Mouse (Mus musculus): ENCODE measurements at regions not wholly inside any gene's neighbourhood (a gene's known extent, or its start where the extent isn't known, plus 50 kb on each side); places are given as distances from the start of the nearest gene placed in this dataset.
"Not testable (repeated sequence)": the region's sequence is repeated elsewhere in the genome, so short reads cannot be mapped to it uniquely, and the experiment has no call there.

- DNase-seq (ENCODE audit: low spot score in 2 of 2) = no peak
These were observed 1339.7 kb upstream of the A1bg start for GRCm38 (mm10) chr15:62262487-62262886.

GRCm38 (mm10) chr15:62261520-62261919, 1338.7 kb upstream of the A1bg start:
- DNase-seq (ENCODE audit: low spot score in 2 of 2) = no peak

DNA sequence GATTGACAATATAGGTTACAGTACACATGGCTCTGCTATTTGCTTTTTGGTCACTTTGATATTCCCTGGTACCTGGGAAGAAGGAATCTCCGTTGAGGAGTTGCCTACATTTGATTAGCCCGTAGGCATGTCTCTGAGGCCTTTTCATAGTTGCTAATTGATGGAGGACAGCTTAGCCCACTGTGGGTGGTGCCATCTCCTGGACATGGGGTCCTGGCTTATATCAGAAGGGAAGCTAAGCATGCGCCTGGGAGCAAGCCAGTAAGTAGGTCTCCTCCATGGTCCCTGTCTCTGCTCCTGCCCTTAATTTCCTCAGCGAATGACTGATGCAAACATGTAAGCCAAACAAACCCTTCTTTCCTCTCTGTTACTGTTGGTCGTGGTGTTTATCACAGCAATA, 1335.8 kb upstream of the A1bg start:
- DNase-seq (ENCODE audit: low spot score in 2 of 2) = no peak

DNA sequence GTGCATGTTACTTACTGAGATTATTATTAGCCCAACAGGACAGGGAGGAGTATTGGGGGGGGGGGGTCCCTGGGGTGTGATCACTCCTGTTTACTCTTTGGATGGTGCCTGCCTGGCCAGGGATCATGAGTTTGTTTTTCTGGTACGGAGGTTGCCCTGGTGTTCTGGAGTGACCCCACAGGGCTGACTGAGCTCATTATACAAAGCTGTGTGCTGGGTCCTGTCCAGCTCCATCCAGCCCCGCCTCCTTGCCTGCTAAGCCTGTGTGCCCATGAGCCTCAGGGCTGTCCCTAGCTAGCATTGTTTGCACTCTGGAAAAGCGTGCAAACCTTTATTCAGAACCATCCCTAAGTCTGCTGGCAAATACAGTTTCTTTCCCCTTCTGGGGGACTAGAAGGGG, 1335.1 kb upstream of the A1bg start:
- peak; percentile 5 to 14 for DNase-seq (ENCODE audit: low spot score in 2 of 2)

DNA sequence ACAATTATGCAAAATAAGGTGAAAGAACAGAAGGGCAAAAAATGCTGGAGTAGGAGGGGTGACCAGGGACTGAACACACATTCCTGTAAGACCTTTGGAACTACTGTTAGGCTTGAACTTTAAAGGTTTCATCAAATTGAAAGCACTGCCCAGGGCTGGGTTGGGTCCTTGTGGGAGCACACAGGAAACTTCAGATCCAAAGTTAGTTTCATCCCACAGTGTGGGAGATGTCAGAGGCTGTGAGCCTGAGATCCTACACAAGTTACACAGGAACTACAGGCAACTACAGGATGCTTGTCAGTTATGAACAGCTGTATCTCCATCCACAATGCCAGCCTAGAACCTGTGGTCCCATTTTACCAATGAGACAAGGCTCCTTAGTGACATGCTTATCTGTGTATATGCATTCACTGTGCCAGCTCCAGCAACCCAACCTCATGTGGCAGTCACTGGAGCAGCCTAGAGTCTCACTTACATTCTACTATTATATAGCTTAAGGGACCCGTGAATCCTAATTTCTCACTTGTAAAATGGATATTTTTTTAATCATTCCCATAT, 1334.4 kb upstream of the A1bg start:
- no peak for DNase-seq (ENCODE audit: low spot score in 2 of 2)

DNA sequence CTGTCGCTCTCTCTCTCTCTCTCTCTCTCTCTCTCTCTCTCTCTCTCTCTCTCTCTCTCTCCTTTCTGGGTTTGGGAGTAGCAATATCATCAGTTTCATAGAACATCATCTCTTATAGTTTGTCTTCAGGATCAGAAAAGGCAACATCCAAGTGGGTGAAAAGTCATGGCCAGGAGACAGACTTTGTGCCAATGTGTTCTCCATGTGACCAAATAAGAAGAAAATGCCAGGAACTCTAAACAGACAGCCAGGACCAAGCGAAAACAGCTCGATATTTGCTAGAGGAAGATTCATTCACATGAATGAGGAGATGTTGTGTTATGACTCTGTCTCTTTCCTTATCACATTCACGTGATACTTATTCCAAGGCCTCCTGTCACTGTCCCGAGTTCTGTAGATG, 1332.8 kb upstream of the A1bg start:
- DNase-seq (ENCODE audit: low spot score in 2 of 2) = no peak

- no peak for DNase-seq (ENCODE audit: low spot score in 2 of 2)
These were observed 1330.9 kb upstream of the A1bg start for GRCm38 (mm10) chr15:62253724-62254123.

- not testable (repeated sequence) for DNase-seq (ENCODE audit: low spot score in 2 of 2)
These were observed 1329.4 kb upstream of the A1bg start for GRCm38 (mm10) chr15:62252078-62252833.

- DNase-seq (ENCODE audit: low spot score in 2 of 2) = no peak
These were observed 1326.6 kb upstream of the A1bg start for GRCm38 (mm10) chr15:62249436-62249835.

DNA sequence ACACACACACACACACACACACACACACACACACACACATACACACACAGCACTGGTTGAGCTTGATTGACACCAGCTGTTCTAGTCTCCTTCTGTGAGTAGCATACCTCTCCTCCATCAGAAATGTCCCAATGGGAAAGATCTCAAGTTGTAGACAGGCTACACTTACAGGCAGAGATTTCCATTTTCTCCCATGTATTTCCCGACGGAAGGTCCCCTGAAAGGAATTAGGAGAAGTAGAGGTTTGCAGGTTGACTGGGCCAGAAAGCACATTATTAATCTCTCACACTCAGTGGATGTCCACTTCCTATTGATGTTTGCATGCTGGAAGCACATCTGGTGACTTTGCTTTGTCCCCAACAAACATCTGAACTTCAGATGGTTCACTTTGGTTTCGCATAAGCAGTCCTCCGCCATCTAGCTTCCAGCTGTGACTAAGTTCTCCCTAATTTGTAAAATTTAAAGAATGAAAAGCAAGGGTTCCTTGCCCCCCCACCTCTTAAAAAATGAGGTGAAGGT, 1323.8 kb upstream of the A1bg start:
- no peak for DNase-seq (ENCODE audit: low spot score in 2 of 2)

DNA sequence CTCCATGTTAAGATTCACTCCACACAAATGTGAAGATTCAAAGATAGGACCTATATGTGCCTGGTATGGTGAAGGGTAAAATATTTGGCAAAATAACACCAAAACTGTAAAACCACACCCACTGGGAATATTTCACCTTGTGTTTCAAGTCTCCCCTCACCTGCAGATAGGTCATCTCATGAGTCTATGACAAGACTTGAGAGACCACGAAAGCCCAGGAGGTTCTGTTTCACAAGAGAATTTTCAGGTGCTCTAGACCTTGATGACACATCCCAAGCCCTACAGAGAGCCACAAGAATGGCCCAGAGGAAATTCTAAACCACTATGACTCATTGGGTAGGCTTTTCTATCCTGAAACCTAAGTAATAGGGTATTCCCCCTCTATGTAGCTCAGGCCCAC, 1322.4 kb upstream of the A1bg start:
- DNase-seq (ENCODE audit: low spot score in 2 of 2) = no peak

DNA sequence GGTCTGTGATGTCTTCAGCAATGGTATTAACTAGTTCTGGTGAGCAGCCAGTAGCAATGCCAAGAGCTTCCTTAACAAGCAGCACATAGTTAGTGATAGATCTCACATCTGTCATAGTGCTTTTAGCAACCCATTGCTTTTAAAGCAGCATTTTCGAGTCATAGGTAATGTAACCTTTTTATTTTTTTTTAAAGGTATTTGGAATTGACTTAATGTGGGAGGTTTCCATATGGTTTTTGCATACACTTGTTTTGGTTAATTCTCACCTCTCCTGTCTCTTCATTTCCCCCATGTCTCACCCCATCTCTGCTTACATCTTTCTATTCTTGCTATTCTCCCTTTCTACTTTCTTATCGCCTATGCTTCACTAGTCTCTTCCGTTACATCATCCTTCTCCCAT, 1322.0 kb upstream of the A1bg start:
- DNase-seq (ENCODE audit: low spot score in 2 of 2) = no peak

DNA sequence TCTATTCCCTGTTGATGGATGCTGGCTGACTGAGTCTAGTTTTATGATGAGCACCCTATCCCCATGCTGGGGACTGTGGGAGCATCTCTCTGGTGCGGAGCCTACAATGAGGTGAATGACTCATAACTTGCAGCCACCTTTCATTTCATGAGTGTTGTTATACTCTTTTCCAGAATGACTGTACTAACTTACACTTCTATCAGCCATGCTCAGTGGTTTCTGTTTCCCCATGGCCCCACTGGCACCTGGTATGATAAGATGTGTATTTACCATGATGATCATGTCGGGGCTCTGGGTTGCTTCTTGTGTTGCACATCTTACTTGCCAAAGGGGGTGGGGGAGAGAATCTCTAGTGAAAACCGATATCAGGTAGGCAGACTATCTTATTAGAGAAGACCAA, 1317.2 kb upstream of the A1bg start:
- DNase-seq (ENCODE audit: low spot score in 2 of 2) = no peak

GRCm38 (mm10) chr15:62238503-62239045, 1315.8 kb upstream of the A1bg start:
- DNase-seq (ENCODE audit: low spot score in 2 of 2) = no peak

GRCm38 (mm10) chr15:62236056-62236455, 1313.2 kb upstream of the A1bg start:
- no peak for DNase-seq (ENCODE audit: low spot score in 2 of 2)

DNA sequence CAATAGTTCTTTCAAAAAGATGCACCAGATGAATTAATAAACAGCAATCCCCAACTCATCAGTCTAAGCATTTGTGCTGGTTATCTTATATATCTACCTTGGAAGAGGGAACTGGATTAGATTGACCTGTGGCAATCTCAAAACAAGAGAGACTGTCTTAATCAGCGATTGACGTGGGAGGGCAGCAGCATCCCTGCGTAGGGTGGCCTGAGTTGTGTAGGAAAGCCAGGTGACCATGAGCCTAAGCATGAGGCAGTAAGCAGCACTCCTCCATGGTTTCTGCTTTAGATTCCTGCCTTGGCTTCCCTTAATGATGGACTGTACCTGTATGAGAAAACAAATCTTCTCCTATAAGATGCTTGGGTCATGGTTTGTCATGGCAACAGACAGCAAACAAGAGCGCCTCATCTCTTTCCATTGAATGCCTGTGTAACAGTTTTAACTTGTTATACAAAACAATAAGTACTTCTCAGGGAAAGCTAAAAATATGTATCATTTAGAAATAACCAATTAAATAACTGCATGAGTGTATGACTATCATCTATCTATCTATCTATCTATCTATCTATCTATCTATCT, 1311.5 kb upstream of the A1bg start:
- no peak for DNase-seq (ENCODE audit: low spot score in 2 of 2)

GRCm38 (mm10) chr15:62233154-62233553, 1310.3 kb upstream of the A1bg start:
- DNase-seq (ENCODE audit: low spot score in 2 of 2) = no peak

DNA sequence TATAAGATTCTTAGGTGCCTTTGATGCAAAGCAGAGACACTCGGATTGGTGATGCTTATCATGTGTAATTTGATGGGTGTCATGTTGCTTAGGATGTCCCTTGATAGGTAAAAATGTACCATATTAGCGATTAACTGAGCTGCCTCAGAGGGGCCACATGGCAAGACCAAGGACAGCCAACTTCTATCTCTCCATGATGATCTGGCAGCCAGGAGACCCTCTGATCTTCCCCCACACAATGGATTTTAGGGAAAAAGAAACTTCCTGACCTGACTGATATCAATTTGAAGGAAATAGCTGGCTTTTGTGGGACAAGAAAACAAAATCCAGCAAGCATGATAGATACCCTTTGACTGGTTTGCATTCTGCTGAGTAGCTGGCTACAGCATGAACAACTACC, 1308.9 kb upstream of the A1bg start:
- no peak for DNase-seq (ENCODE audit: low spot score in 2 of 2)

DNA sequence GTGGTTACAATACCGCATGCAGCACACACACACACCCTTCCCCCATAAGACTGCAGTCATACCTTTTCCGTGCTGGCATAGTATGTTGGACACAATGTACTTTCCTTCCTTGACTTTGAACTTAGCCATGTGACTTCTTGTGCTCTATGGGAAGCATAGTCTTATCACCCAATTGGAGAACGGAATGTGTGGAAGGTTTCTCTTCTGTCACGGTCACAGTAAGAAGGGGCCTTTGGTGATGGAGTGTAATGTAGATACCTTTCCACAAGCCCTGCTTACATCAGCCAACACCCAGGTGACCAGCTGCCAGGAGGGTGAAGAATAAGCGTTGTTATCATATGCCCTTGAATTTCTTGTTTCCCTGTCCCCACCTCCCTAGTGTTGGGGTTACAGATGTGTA, 1308.0 kb upstream of the A1bg start:
- no peak for DNase-seq (ENCODE audit: low spot score in 2 of 2)

- DNase-seq (ENCODE audit: low spot score in 2 of 2) = no peak
These were observed 1306.9 kb upstream of the A1bg start for GRCm38 (mm10) chr15:62229491-62230283.

DNA sequence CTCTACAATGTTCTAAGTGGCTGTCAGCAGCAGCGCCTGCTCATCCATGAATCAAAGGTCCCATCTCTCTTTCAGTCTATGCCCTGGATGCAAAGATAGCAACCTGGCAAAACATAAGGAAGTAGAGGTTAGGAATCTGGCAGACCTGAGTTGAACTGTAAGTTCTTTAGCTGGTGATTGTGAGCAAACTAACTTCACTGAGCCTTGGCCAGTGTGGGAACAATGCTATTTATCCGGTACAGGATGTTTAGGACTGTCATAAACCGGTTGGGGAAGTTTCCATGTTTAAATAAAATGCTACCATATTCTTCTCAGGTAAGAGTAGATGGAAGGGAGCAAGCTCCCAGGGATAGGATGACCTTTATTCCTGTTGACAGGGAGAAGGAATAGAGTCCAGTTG, 1306.2 kb upstream of the A1bg start:
- no peak for DNase-seq (ENCODE audit: low spot score in 2 of 2)

- DNase-seq (ENCODE audit: low spot score in 2 of 2) = no peak
These were observed 1302.0 kb upstream of the A1bg start for GRCm38 (mm10) chr15:62224798-62225197.

Data from right cerebral cortex, postnatal 36 days (tissue).